Mouse (Mus musculus) natural killer cell, adult 2 months (primary cell): ENCODE results near the gene Mien1.

Experiments used
- DNase-seq, 2 experiments: peaks; one replicate each; pipeline ENCODE4 v3.0.0; 2022; ENCODE audit warnings: low spot score in 2 of 2

Gene Mien1

GRCm38 (mm10) chr11:98426592-98426991 lies 12.2 kb downstream of the Mien1 start:
- DNase-seq: no peak

GRCm38 (mm10) chr11:98418939-98419547 lies 19.7 kb downstream of the Mien1 start:
- no peak for DNase-seq

- DNase-seq: no peak
Measured at GRCm38 (mm10) chr11:98418273-98418672, 20.5 kb downstream of the Mien1 start.

GRCm38 (mm10) chr11:98417074-98417473 lies 21.7 kb downstream of the Mien1 start:
- DNase-seq: no peak

GRCm38 (mm10) chr11:98414162-98414561 lies 24.6 kb downstream of the Mien1 start:
- DNase-seq: no peak

- no peak for DNase-seq
Measured at GRCm38 (mm10) chr11:98413731-98414130, 25.1 kb downstream of the Mien1 start.

- no peak for DNase-seq
Measured at GRCm38 (mm10) chr11:98412797-98413301, 25.9 kb downstream of the Mien1 start.

GRCm38 (mm10) chr11:98412273-98412796 lies 26.5 kb downstream of the Mien1 start, which contains the start of gene Erbb2:
Gene Erbb2 (plus strand): TSS chr11:98412470.
- no peak for DNase-seq

GRCm38 (mm10) chr11:98409341-98409822 lies 29.4 kb downstream of the Mien1 start:
- DNase-seq: no peak

- DNase-seq: no peak
Measured at GRCm38 (mm10) chr11:98408872-98409271, 29.9 kb downstream of the Mien1 start.

GRCm38 (mm10) chr11:98406621-98407020 lies 32.2 kb downstream of the Mien1 start:
- DNase-seq: no peak

- no peak for DNase-seq
Measured at GRCm38 (mm10) chr11:98400816-98401215, 38.0 kb downstream of the Mien1 start.

GRCm38 (mm10) chr11:98400161-98400726 lies 38.5 kb downstream of the Mien1 start, which contains the start of gene Pgap3:
Gene Pgap3 (minus strand): TSS chr11:98400490.
- DNase-seq: peak; percentile 92 to 93

- no peak for DNase-seq
Measured at GRCm38 (mm10) chr11:98397946-98398345, 40.8 kb downstream of the Mien1 start.

GRCm38 (mm10) chr11:98395041-98395440 lies 43.8 kb downstream of the Mien1 start:
- no peak for DNase-seq

- no peak for DNase-seq
Measured at GRCm38 (mm10) chr11:98394301-98394700, 44.5 kb downstream of the Mien1 start.

GRCm38 (mm10) chr11:98393317-98393716 lies 45.5 kb downstream of the Mien1 start:
- peak; percentile 63 to 73 for DNase-seq

GRCm38 (mm10) chr11:98392645-98393044 lies 46.1 kb downstream of the Mien1 start:
- no peak for DNase-seq

GRCm38 (mm10) chr11:98392034-98392433 lies 46.8 kb downstream of the Mien1 start:
- no peak for DNase-seq

GRCm38 (mm10) chr11:98390141-98390540 lies 48.6 kb downstream of the Mien1 start:
- DNase-seq: no peak

GRCm38 (mm10) chr11:98389221-98389780 lies 49.5 kb downstream of the Mien1 start:
- peak in 1 of 2 experiments; percentile 33 for DNase-seq

- no peak for DNase-seq
Measured at GRCm38 (mm10) chr11:98388282-98388681, 50.5 kb downstream of the Mien1 start.
